Mouse (Mus musculus) lung, adult 2 months (tissue): ENCODE measurements around the gene Cavin1.

Experiments
- CTCF ChIP-seq: fragments of 200-500 bp; IDR thresholded peaks from 2 replicates; pipeline ENCODE4 v1.5.1; 2011; ENCODE audit warnings: mild to moderate bottlenecking, low read length, control low read depth; ENCODE audit not compliant: insufficient read depth
- POLR2A ChIP-seq: fragments of 200-500 bp; IDR thresholded peaks from 2 replicates; pipeline ENCODE4 v1.6.1; 2011; ENCODE audit warnings: low read depth, mild to moderate bottlenecking, control low read depth, low read length, borderline replicate concordance; ENCODE audit errors: extremely low read depth

DNA sequence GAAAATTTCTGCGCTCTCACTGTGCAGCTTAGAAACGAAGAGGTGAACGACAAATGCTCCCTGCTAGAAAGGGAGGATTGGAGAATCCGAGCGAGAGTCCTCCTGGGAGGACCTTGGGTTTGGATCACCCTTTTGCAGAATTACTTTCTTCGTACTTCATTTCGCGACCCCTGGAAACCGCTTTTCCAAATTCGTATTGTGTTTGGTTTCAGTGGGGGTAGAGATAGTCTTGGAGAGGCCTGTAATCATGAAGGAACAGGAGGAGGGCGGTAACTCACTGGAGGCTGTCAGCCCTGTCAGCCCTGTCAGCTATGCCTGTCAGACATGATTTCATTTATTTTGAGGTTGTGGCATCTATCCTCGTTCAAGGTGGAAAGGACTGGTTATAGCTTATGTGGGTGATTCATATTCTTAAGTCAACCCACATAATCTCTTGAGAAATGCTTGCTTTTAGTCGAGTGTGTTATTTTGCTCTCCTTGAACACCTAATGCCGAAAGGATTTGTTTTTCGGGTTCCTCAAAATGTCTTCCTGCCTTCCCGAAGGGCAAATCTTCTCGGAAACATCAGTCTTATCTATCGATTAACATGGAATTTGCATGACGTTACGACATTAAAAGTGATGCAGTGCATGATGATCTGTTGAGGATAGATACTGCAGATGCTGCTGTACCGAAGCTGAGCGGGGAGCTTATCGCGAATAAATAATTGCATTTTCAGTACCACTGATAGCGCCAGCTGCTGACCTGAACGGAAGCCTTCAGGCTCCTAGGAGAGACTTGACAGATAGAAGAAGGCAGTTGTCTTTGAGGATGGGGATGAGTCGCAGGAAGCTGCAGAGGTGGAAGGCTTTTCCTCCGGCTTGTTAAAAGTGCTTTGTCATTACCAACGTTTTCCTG is 39.4 kb upstream of the Cavin1 start:
- no peak for TF ChIP-seq CTCF
- TF ChIP-seq POLR2A = no peak
